Mouse (Mus musculus) myocyte (in vitro differentiated cells): ENCODE results near the gene Tmem100. TPM values are rescaled to one million over a fixed set of nuclear protein-coding genes. Genes with fewer than 3 reads are reported as not detected.

Experiments used
- H3K27me3 ChIP-seq: one replicate; pipeline ENCODE4 v1.6.1; 2011; ENCODE audit not compliant: control insufficient read depth, insufficient read depth, insufficient read length
- H3K36me3 ChIP-seq: one replicate; pipeline ENCODE4 v1.6.1; 2011; ENCODE audit not compliant: control insufficient read depth, insufficient read depth
- H3K4me2 ChIP-seq: one replicate; pipeline ENCODE4 v1.6.1; 2011; ENCODE audit warnings: low read depth, control low read depth
- H3K4me3 ChIP-seq: one replicate; pipeline ENCODE4 v1.5.1; 2011; ENCODE audit warnings: mild to moderate bottlenecking, control low read depth, moderate library complexity
- H3K79me2 ChIP-seq: one replicate; pipeline ENCODE4 v1.6.1; 2011; ENCODE audit not compliant: control insufficient read depth, insufficient read depth
- H3ac ChIP-seq: one replicate; pipeline ENCODE4 v1.6.1; 2011; ENCODE audit not compliant: control insufficient read depth, insufficient read length
- CEBPB ChIP-seq: IDR thresholded peaks from 2 replicates; pipeline ENCODE4 v1.6.1; 2011; ENCODE audit warnings: mild to moderate bottlenecking, moderate library complexity; ENCODE audit not compliant: poor library complexity, insufficient read depth, severe bottlenecking
- E2F4 ChIP-seq: IDR thresholded peaks from one replicate; pipeline ENCODE4 v1.6.1; 2011; ENCODE audit warnings: mild to moderate bottlenecking, control low read depth, moderate library complexity; ENCODE audit not compliant: insufficient read depth
- MAX ChIP-seq: IDR thresholded peaks from one replicate; pipeline ENCODE4 v1.6.1; 2011; ENCODE audit warnings: low read depth, mild to moderate bottlenecking, control low read depth
- MYOD1 ChIP-seq, 3 experiments: IDR thresholded peaks; one replicate each; pipeline ENCODE4 v1.6.1; 2011; ENCODE audit warnings: control low read depth in 2 of 3, low read depth in 2 of 3, mild to moderate bottlenecking in 2 of 3, moderate library complexity in 1 of 3; ENCODE audit not compliant: insufficient read length in 2 of 3, control insufficient read depth in 1 of 3
- MYOG ChIP-seq, 3 experiments: IDR thresholded peaks; one replicate each; pipeline ENCODE4 v1.6.1; 2011; ENCODE audit warnings: control low read depth in 2 of 3, low read depth in 2 of 3, mild to moderate bottlenecking in 2 of 3; ENCODE audit not compliant: insufficient read length in 2 of 3, control insufficient read depth in 1 of 3, insufficient read depth in 1 of 3
- POLR2A ChIP-seq: IDR thresholded peaks from one replicate; pipeline ENCODE4 v1.6.1; 2011; ENCODE audit warnings: low read depth, mild to moderate bottlenecking, control low read depth, moderate library complexity; ENCODE audit not compliant: insufficient read length
- POLR2AphosphoS2 ChIP-seq: IDR thresholded peaks from one replicate; pipeline ENCODE4 v1.6.1; 2011; ENCODE audit warnings: low read depth, control low read depth; ENCODE audit not compliant: insufficient read length
- REST ChIP-seq: IDR thresholded peaks from one replicate; pipeline ENCODE4 v1.6.1; 2011; ENCODE audit warnings: mild to moderate bottlenecking, control low read depth, moderate library complexity; ENCODE audit not compliant: insufficient read depth, insufficient read length
- SRF ChIP-seq: IDR thresholded peaks from one replicate; pipeline ENCODE4 v1.6.1; 2011; ENCODE audit warnings: low read depth; ENCODE audit not compliant: control insufficient read depth, insufficient read length
- TCF12 ChIP-seq: IDR thresholded peaks from one replicate; pipeline ENCODE4 v1.6.1; 2011; ENCODE audit warnings: mild to moderate bottlenecking, control low read depth; ENCODE audit not compliant: poor library complexity, insufficient read depth, severe bottlenecking
- TCF3 ChIP-seq: IDR thresholded peaks from one replicate; pipeline ENCODE4 v1.6.1; 2011; ENCODE audit warnings: low read depth, control low read depth; ENCODE audit not compliant: insufficient read length
- USF1 ChIP-seq: IDR thresholded peaks from one replicate; pipeline ENCODE4 v1.6.1; 2011; ENCODE audit warnings: low read depth, mild to moderate bottlenecking, control low read depth, moderate library complexity
- polyA plus RNA-seq: library from polyadenylated mRNA; unstranded; fragments of >200 nt; fragmentation: generic; extraction: Trizol; gene quantifications from one replicate; pipeline ENCODE4 v1.2.1, GENCODE M21; 2012; ENCODE audit warnings: missing spikeins

Gene Tmem100
- polyA plus RNA-seq, 1 experiment: not detected

- no peaks in the 10 kb centered on the region for H3K27me3 ChIP-seq
- H3K36me3 ChIP-seq: no peaks in the 10 kb centered on the region
- H3K4me3 ChIP-seq: no peak overlapping the region
- TF ChIP-seq POLR2AphosphoS2 (no peak), CEBPB (no peak), USF1 (no peak), POLR2A (no peak), E2F4 (no peak), TCF12 (no peak), TCF3 (no peak), SRF (no peak)
- no peaks in the 10 kb centered on the region for H3K79me2 ChIP-seq
- no peak overlapping the region for H3ac ChIP-seq
- no peak overlapping the region for H3K4me2 ChIP-seq
These were observed 41.1 kb upstream of the Tmem100 start for GRCm38 (mm10) chr11:89988936-89989589.

- H3K4me3 ChIP-seq: no peak overlapping the region
- no peaks in the 10 kb centered on the region for H3K27me3 ChIP-seq
- no peak overlapping the region for H3K4me2 ChIP-seq
- TF ChIP-seq MYOD1 (IDR thresholded peaks at IDR 0.05; ENCODE audit: control insufficient read depth in 1 of 3, insufficient read length in 2 of 3, low read depth in 2 of 3): no peak
- TF ChIP-seq TCF3: no peak
- TF ChIP-seq POLR2AphosphoS2: no peak
- no peak for TF ChIP-seq E2F4
- TF ChIP-seq CEBPB: no peak
- TF ChIP-seq POLR2A: no peak
- no peaks in the 10 kb centered on the region for H3K36me3 ChIP-seq
- H3K79me2 ChIP-seq: no peaks in the 10 kb centered on the region
- no peak overlapping the region for H3ac ChIP-seq
These were observed 38.5 kb upstream of the Tmem100 start for GRCm38 (mm10) chr11:89991661-89992060.

- Histone ChIP-seq H3K27me3 (no peaks in the 10 kb centered on the region), H3K36me3 (no peaks in the 10 kb centered on the region), H3K4me3 (no peak overlapping the region), H3K4me2 (no peak overlapping the region), H3ac (no peak overlapping the region), H3K79me2 (no peaks in the 10 kb centered on the region)
- TF ChIP-seq E2F4 (no peak), MYOD1 (IDR thresholded peaks at IDR 0.05; ENCODE audit: control insufficient read depth in 1 of 3, insufficient read length in 2 of 3, low read depth in 2 of 3) (no peak), MYOG (IDR thresholded peaks at IDR 0.05; ENCODE audit: control insufficient read depth in 1 of 3, insufficient read depth in 1 of 3, insufficient read length in 2 of 3, low read depth in 2 of 3) (no peak), POLR2A (no peak), MAX (no peak), USF1 (no peak), REST (no peak), POLR2AphosphoS2 (no peak), TCF3 (no peak), CEBPB (no peak), TCF12 (no peak), SRF (no peak)
These were observed 35.4 kb upstream of the Tmem100 start for GRCm38 (mm10) chr11:89994706-89995105.

- TF ChIP-seq SRF: no peak
- TF ChIP-seq POLR2A: no peak
- TF ChIP-seq CEBPB: no peak
- TF ChIP-seq TCF12: no peak
- no peak for TF ChIP-seq MYOD1 (IDR thresholded peaks at IDR 0.05; ENCODE audit: control insufficient read depth in 1 of 3, insufficient read length in 2 of 3, low read depth in 2 of 3)
- no peak for TF ChIP-seq REST
- TF ChIP-seq MYOG (IDR thresholded peaks at IDR 0.05; ENCODE audit: control insufficient read depth in 1 of 3, insufficient read depth in 1 of 3, insufficient read length in 2 of 3, low read depth in 2 of 3): no peak
- no peak for TF ChIP-seq MAX
- no peak for TF ChIP-seq POLR2AphosphoS2
- no peak for TF ChIP-seq TCF3
- no peak for TF ChIP-seq E2F4
- no peak for TF ChIP-seq USF1
- H3K36me3 ChIP-seq: no peaks in the 10 kb centered on the region
- no peaks in the 10 kb centered on the region for H3K79me2 ChIP-seq
These were observed 34.6 kb upstream of the Tmem100 start for GRCm38 (mm10) chr11:89995596-89995995.

GRCm38 (mm10) chr11:89996406-89996805 is 33.7 kb upstream of the Tmem100 start:
- Histone ChIP-seq H3K36me3 (no peaks in the 10 kb centered on the region), H3K79me2 (no peaks in the 10 kb centered on the region), H3K4me3 (no peak overlapping the region), H3K27me3 (no peaks in the 10 kb centered on the region), H3ac (no peak overlapping the region), H3K4me2 (no peak overlapping the region)
- TF ChIP-seq SRF: no peak
- TF ChIP-seq USF1: no peak
- no peak for TF ChIP-seq MAX
- TF ChIP-seq MYOG (IDR thresholded peaks at IDR 0.05; ENCODE audit: control insufficient read depth in 1 of 3, insufficient read depth in 1 of 3, insufficient read length in 2 of 3, low read depth in 2 of 3): no peak
- no peak for TF ChIP-seq CEBPB
- TF ChIP-seq REST: no peak
- TF ChIP-seq TCF12: no peak
- TF ChIP-seq E2F4: no peak
- TF ChIP-seq MYOD1 (IDR thresholded peaks at IDR 0.05; ENCODE audit: control insufficient read depth in 1 of 3, insufficient read length in 2 of 3, low read depth in 2 of 3): no peak
- TF ChIP-seq TCF3: no peak

More at GRCm38 (mm10) chr11:89995596-89995995, 34.6 kb upstream of the Tmem100 start:
- no peak overlapping the region for H3ac ChIP-seq
- no peaks in the 10 kb centered on the region for H3K27me3 ChIP-seq
- H3K4me2 ChIP-seq: no peak overlapping the region
- H3K4me3 ChIP-seq: no peak overlapping the region
